Mouse (Mus musculus) frontal cortex, adult 2 months (tissue): ENCODE results near the gene Gm49337. TPM values are rescaled to one million over a fixed set of nuclear protein-coding genes. Genes with fewer than 3 reads are reported as not detected.

Experiments
- DNase-seq, 2 experiments: peaks; one replicate each; pipeline ENCODE4 v3.0.0; 2022; ENCODE audit warnings: low spot score in 1 of 2; ENCODE audit errors: extremely low spot score in 1 of 2
- polyA plus RNA-seq: library from polyadenylated mRNA; depleted of rRNA; stranded (reverse); fragments of >200 nt; gene quantifications from 2 replicates; pipeline ENCODE4 v1.2.3, GENCODE M21; 2012; rRNA removed

Gm49337 gene
- polyA plus RNA-seq: 0.14 TPM in 1 of 2 replicates, not detected in the other

- DNase-seq: no peak
Measured at GRCm38 (mm10) chr4:116173072-116173471, at the start of gene Gm49337, which contains the start of gene 1700042G07Rik. Gene Gm49337 (plus strand): TSS chr4:116173384. Gene 1700042G07Rik (plus strand): TSS chr4:116173372.

- peak; percentile 32 to 82 for DNase-seq
Measured at GRCm38 (mm10) chr4:116123602-116124519, 49.3 kb upstream of the Gm49337 start, which contains the start of the genes Rad54l and Pomgnt1. Gene Rad54l (minus strand): TSS chr4:116123690. Gene Pomgnt1 (plus strand): TSS chr4:116123840.

GRCm38 (mm10) chr4:116125803-116126386 is 47.3 kb upstream of the Gm49337 start:
- no peak for DNase-seq

GRCm38 (mm10) chr4:116127956-116128355 is 45.2 kb upstream of the Gm49337 start:
- no peak for DNase-seq

GRCm38 (mm10) chr4:116133126-116133525 is 40.1 kb upstream of the Gm49337 start:
- no peak for DNase-seq

GRCm38 (mm10) chr4:116134990-116135389 is 38.2 kb upstream of the Gm49337 start:
- peak in 1 of 2 experiments; percentile 53 for DNase-seq

GRCm38 (mm10) chr4:116137421-116137996 is 35.7 kb upstream of the Gm49337 start:
- DNase-seq: no peak

- DNase-seq: peak in 1 of 2 experiments; percentile 72
Measured at GRCm38 (mm10) chr4:116140801-116141574, 32.2 kb upstream of the Gm49337 start.

- DNase-seq: no peak
Measured at GRCm38 (mm10) chr4:116141736-116142135, 31.4 kb upstream of the Gm49337 start.

- no peak for DNase-seq
Measured at GRCm38 (mm10) chr4:116142269-116142668, 30.9 kb upstream of the Gm49337 start.

GRCm38 (mm10) chr4:116143317-116143811 is 29.8 kb upstream of the Gm49337 start:
- no peak for DNase-seq

- DNase-seq: peak in 1 of 2 experiments; percentile 75
Measured at GRCm38 (mm10) chr4:116143891-116144717, 29.1 kb upstream of the Gm49337 start.

GRCm38 (mm10) chr4:116149812-116150155 is 23.4 kb upstream of the Gm49337 start:
- DNase-seq: peak in 1 of 2 experiments; percentile 40

- DNase-seq: peak in 1 of 2 experiments; percentile 51
Measured at GRCm38 (mm10) chr4:116150156-116150861, 22.9 kb upstream of the Gm49337 start.

- DNase-seq: no peak
Measured at GRCm38 (mm10) chr4:116150862-116151221, 22.3 kb upstream of the Gm49337 start.

- no peak for DNase-seq
Measured at GRCm38 (mm10) chr4:116151238-116151637, 21.9 kb upstream of the Gm49337 start, which contains the start of gene Lurap1. Gene Lurap1 (minus strand): TSS chr4:116151338.

- no peak for DNase-seq
Measured at GRCm38 (mm10) chr4:116152702-116153101, 20.5 kb upstream of the Gm49337 start.

GRCm38 (mm10) chr4:116157882-116158281 is 15.3 kb upstream of the Gm49337 start:
- no peak for DNase-seq

- DNase-seq: peak in 1 of 2 experiments; percentile 69
Measured at GRCm38 (mm10) chr4:116159912-116160311, 13.3 kb upstream of the Gm49337 start.
